Mouse (Mus musculus) megakaryocyte progenitor cell, adult 5-6 weeks (primary cell): ENCODE measurements around the gene Card10. TPM values are rescaled to one million over a fixed set of nuclear protein-coding genes. Genes with fewer than 3 reads are reported as not detected.

Source experiments
- ATAC-seq: replicated peaks from 2 replicates; pipeline ENCODE4 v1.8.0; 2016; ENCODE audit warnings: mild to moderate bottlenecking, moderate TSS enrichment, inconsistent platforms; ENCODE audit not compliant: poor library complexity
- total RNA-seq, 2 experiments: library from RNA; stranded (forward) in 1 of 2; stranded (reverse) in 1 of 2; fragments of 157-497, 149-512 nt in 1 of 2; fragments of 200-1000 nt in 1 of 2; gene quantifications; 2 replicates each; pipeline versions ENCODE4 v1.2.3 to v1.2.4; 2015 to 2017

Card10 gene
- total RNA-seq, 2 experiments from 2014 or later, result 0.12 to 0.20 TPM

DNA sequence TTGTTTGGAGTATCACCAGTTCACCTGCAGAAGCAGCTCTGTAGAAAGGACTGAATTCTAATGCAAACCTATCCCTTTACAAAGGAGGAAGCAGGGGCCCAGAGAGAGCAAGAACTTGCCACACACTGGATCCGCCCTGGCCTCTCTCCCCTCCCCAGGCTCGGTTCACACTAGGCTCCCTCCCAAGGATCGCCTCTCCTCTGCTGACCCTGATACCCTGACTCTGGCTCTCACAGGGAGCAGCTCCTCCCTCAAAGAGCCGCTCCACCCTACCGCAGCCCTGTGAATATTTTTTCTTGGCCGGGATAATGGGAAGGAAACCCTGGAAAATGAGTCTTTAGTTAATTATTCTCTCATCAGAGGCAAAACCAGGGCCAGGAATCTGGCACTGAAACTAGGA is 1.5 kb upstream of the Card10 start:
- peak; percentile 48; the same call in 1 of the 2 replicates for ATAC-seq

- no peak for ATAC-seq
Observed at GRCm38 (mm10) chr15:78803499-78803900, 658 bp upstream of the Card10 start.

- ATAC-seq, result 0 out of 2 replicates have a peak, but pooled peaks have one; percentile 16
Observed at GRCm38 (mm10) chr15:78801971-78802741, 686 bp downstream of the Card10 start.

DNA sequence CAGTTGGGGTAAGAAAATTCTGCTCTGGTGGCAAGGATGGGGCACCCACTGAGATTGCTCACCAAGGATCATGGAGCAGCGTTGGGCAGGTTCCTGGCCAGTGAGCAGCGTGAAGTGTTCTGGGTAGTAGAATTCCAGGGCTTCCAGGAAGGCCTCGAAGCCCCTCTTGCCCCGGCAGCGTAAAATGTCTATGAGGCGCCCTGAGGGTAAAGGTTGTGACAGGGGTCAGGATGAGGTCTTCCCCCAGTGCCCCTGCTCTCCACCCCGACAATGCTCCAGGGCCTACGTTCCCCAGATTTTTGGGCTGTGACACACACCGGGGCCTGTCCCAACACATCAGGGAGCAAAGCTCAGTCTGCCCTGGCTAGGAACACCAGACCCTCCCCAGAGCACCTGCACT is 1.3 kb downstream of the Card10 start:
- no peak for ATAC-seq

DNA sequence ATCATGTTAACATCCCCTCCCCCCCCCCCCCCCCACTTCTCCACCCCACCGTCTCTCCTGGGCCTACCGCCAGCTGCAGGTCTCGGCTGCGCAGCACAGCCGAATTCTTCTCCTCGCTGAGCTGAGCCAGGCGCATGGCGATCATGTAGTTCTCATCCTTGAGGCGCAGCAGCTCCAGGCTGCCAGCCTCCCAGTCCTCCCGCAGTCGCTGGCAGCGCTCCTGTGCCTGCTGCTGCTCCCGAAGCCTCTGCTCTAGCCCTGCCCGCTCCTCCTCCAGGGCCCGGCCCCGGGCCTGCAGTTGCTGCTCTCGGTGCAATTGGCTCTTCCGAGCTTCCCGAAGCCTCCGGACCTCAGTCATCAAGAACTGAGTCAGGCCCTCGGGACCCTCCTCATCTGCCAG is 3.8 kb downstream of the Card10 start:
- ATAC-seq, result no peak

GRCm38 (mm10) chr15:78797060-78797329 is 5.8 kb downstream of the Card10 start:
- ATAC-seq, result no peak

DNA sequence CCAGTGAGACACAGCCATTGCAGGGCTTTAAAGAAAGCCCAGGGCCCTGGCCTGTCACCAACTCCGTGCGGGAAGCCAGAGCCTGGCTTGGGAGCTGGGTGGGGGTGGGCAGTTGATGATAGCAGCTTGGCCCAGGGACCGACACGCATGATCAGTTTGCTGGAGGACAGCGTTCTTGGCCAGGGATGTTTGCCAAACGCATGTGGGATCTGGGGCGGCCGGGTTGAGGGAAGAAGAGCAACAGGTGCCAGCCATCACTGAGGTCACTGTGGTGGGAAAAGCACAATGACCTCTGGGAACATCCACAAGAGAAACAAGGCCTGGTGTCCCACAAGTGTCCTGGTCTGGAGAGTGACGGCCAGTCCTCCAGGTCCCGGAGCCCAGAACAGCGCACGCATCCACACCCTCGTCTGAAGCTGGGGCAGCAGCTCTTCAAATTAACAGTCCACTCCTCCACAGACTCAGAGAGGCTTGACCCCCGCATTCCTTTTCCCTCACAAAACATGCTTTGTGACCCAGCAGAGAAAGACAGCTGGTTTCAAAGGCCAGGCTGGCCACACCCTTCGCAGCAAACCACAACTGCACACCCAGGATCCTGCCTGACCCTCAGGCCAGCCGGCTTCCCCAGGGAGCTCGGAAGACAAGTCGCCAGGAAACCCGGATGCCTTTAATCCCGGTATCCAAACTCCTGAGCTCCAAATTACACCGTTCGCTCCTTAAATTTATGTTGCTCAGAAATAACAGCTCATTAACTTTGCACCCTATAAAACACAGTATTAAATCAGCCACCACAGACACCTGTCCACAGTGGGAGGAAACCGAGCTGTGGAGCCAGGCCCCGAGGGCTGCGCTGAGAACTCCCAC is 6.4 kb downstream of the Card10 start:
- no peak for ATAC-seq

DNA sequence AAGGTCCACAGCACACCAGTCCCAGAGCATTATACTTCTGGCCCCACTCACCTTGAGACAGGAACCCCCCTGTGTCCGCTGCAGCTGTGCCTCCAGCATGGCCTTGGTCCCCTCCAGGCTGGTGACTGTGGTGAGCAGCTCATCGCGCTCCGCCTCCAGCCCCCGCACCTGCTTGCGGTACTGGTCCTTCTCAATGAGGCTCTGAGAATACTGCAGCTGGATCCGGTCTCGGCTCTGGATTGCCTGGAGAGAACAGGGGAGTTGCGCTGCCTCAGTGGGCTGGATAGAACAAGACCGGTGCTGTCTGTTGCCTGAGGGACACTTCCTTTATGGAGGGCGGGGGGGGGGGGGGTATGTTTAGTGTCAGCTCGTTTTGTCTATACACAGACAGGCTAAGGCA is 11.9 kb downstream of the Card10 start:
- ATAC-seq, result no peak

- ATAC-seq, result no peak
Observed at GRCm38 (mm10) chr15:78790451-78790850, 12.4 kb downstream of the Card10 start.

- ATAC-seq, result no peak
Observed at GRCm38 (mm10) chr15:78789721-78790323, 13.0 kb downstream of the Card10 start.

DNA sequence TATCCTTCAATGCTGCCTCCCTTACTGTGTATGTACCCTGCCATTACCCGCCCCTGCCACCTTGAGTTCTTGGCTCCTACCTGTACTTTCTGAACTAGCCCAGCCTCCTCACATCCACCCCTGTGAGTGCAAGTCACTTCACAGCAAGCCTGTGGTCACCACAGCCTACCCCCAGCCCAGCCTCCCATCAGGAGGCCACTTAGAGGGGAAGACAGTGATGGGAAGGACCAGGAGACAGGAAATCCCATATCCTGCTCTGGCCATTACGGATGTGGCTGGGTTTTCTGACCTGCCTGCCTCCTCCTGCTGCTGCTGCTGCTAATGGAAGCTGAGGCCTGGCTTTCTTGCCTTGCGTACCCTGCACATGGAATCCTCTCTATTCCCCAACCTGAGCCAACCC is 14.8 kb downstream of the Card10 start:
- no peak for ATAC-seq

DNA sequence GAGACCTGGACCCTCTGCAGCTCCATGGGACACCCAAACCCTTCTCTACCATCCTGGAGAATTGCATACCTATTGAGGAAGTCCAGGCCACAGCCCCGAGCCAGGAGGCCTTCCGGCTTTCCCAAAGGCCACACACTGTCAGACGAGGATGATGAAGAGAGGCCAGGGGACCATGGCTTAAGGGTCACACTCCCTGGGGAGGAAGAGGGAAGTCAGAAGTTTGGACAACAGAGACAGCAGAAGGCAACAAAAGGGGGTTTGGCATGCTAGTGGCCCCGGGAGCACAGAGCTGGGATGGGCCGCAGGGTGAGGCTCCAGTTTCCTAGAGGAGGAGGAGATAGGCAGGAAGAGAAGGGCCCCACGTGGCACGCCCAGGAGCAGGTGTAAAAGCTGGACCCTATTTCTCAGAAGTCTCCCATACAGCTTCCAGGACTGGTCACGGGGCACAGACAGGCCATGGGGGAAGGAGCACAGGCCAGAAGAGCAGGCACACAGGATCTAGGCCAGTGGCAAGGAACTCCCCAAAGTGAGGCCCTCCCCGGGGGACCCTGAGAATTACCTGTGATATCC is 15.5 kb downstream of the Card10 start:
- ATAC-seq, result no peak

DNA sequence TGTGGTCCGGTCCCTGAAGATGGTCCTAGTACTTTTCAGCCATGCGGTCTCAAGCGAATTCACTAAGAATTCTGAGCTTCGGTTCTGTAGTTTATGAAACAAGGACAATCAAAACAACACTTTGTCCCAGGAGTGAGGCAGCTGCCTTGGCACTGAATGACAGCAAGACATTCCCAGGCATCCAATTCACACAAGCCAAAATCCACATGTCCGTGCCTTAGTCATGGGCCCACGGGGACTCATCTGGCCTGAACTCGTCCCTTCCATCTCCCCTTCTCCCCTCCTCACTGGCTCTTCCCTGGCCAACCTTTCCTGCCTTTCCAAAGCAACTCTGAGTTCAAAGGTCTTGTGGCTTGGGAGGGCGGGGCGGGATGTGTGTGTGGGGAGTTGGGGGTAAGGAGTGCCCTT is 16.4 kb downstream of the Card10 start:
- ATAC-seq, result no peak

GRCm38 (mm10) chr15:78785961-78786360 is 16.9 kb downstream of the Card10 start:
- no peak for ATAC-seq

DNA sequence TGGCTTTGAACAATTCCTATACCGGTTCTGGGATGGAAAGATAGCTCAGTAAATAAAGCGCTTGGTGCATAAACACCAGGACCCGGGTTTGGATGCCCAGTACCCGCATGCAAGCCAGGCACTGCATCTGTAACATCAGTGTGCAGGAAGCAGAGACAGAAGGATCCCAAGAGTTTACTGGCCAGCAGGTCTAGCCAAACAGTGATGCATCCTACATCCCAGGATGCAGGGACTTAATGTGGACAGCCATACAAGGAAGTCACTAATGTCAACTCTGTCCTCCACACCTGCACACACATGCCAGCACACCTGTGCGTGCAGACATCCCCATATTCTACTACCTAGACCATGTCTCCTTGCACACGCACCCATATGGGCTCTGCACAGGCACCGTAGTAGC is 17.6 kb downstream of the Card10 start:
- no peak for ATAC-seq

GRCm38 (mm10) chr15:78784520-78784919 is 18.3 kb downstream of the Card10 start:
- no peak for ATAC-seq

GRCm38 (mm10) chr15:78782348-78783103 is 20.3 kb downstream of the Card10 start:
- ATAC-seq, result no peak

- ATAC-seq, result no peak
Observed at GRCm38 (mm10) chr15:78780908-78781307, 21.9 kb downstream of the Card10 start.

DNA sequence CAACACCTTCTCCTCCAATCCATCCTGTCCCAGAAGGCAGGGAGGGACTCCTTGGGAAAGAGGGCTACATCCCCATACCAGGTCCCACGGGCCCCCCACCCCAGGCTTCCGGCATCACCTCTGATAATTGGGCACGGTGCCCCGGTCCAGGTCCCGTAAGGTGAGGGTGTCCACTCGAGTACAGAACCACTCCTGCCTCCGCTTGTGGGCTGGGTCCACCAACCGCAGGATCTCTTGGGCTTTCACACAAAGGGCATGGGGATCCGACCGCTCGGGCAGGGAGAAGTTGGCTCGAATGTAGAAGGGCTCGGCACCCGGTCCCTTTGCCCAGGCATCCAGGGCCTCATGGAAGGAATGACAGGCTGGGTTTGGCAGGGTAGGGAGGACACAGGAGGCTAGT is 22.5 kb downstream of the Card10 start:
- no peak for ATAC-seq

- no peak for ATAC-seq
Observed at GRCm38 (mm10) chr15:78779690-78780089, 23.2 kb downstream of the Card10 start.

- peak; percentile 54; the same call in 1 of the 2 replicates for ATAC-seq
Observed at GRCm38 (mm10) chr15:78779253-78779652, 23.6 kb downstream of the Card10 start.
